Mouse (Mus musculus) MEL-GATA-1-ER (cell line): ENCODE measurements around the gene En2.

ENCODE experiments used
- DNase-seq: peaks from one replicate; pipeline ENCODE4 v3.0.0-alpha.2; 2012; ENCODE audit warnings: low read depth; ENCODE audit errors: extremely low read depth

Gene En2

GRCm38 (mm10) chr5:28165358-28166255 lies at the start of gene En2:
En2 (plus strand) TSS chr5:28165694.
- DNase-seq = no peak

GRCm38 (mm10) chr5:28117251-28117880 lies 48.1 kb upstream of the En2 start:
- DNase-seq = no peak

- no peak for DNase-seq
Observed at GRCm38 (mm10) chr5:28117882-28118530, 47.5 kb upstream of the En2 start.

GRCm38 (mm10) chr5:28118531-28118925 lies 47.0 kb upstream of the En2 start:
- no peak for DNase-seq

- no peak for DNase-seq
Observed at GRCm38 (mm10) chr5:28119576-28119975, 45.9 kb upstream of the En2 start.

GRCm38 (mm10) chr5:28122491-28123454 lies 42.7 kb upstream of the En2 start:
- no peak for DNase-seq

GRCm38 (mm10) chr5:28123455-28123825 lies 42.1 kb upstream of the En2 start:
- no peak for DNase-seq

- DNase-seq = no peak
Observed at GRCm38 (mm10) chr5:28124321-28125230, 40.9 kb upstream of the En2 start.

- no peak for DNase-seq
Observed at GRCm38 (mm10) chr5:28128851-28129250, 36.6 kb upstream of the En2 start.

GRCm38 (mm10) chr5:28132231-28132630 lies 33.3 kb upstream of the En2 start:
- DNase-seq = no peak

- DNase-seq = no peak
Observed at GRCm38 (mm10) chr5:28136438-28136837, 29.1 kb upstream of the En2 start.

- no peak for DNase-seq
Observed at GRCm38 (mm10) chr5:28144555-28144954, 20.9 kb upstream of the En2 start.

GRCm38 (mm10) chr5:28146018-28146417 lies 19.5 kb upstream of the En2 start:
- DNase-seq = no peak

- DNase-seq = no peak
Observed at GRCm38 (mm10) chr5:28148473-28148872, 17.0 kb upstream of the En2 start.

- no peak for DNase-seq
Observed at GRCm38 (mm10) chr5:28149436-28149835, 16.1 kb upstream of the En2 start.

- no peak for DNase-seq
Observed at GRCm38 (mm10) chr5:28157044-28157730, 8.3 kb upstream of the En2 start.

GRCm38 (mm10) chr5:28157781-28158180 lies 7.7 kb upstream of the En2 start:
- no peak for DNase-seq

- DNase-seq = no peak
Observed at GRCm38 (mm10) chr5:28158308-28159071, 7.0 kb upstream of the En2 start.

- DNase-seq = no peak
Observed at GRCm38 (mm10) chr5:28159072-28159458, 6.4 kb upstream of the En2 start.
